Mouse (Mus musculus): ENCODE results near the gene Fbrsl1. TPM values are rescaled to one million over a fixed set of nuclear protein-coding genes. Genes with fewer than 3 reads are reported as not detected.
"Not testable (repeated sequence)": the region's sequence is repeated elsewhere in the genome, so short reads cannot be mapped to it uniquely, and the experiment has no call there.

Gene Fbrsl1
- polyA plus RNA-seq, 1 experiment from 2014 or later = 3.7 TPM

DNA sequence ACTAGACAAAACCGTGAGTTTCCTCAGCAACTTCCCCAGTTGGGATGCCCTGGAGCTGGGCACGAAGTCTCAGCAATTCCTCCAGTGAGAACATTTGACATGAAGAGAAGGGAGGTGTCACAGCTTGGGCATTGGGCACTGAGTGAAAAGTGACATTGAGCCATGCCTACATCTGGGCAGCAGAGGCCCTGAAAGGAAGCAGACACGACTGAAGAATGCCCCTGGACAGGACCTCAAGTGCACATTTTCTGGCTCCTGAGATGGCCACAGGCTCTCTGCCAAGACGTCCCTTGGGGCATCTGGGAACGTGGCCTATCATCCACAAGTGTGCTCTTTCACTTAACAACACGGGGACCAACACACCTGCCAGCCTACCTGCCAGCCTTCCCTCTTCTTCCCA lies 991 bp upstream of the Fbrsl1 start:
- WGBS (ENCODE audit: insufficient replicate concordance) = 43% methylated on average over 6 of the region's 6 CpGs
- peak overlapping the region; percentile 55; the same call in 1 of the 2 replicates for H3K9ac ChIP-seq
- peak overlapping the region; percentile 97 for H3K4me2 ChIP-seq
- H3K4me1 ChIP-seq (replicated peaks) = peaks cover 41% of the 10 kb centered on the region
- H3K27ac ChIP-seq = peak overlapping the region; percentile 13; the same call in 1 of the 2 replicates
- H3K36me3 ChIP-seq = no peaks in the 10 kb centered on the region
- ATAC-seq (ENCODE audit: low read depth) = no peak
- H3K4me3 ChIP-seq (replicated peaks) = peak overlapping the region; percentile 98
- peaks cover 11% of the 10 kb centered on the region; the same call in 1 of the 2 replicates for H3K27me3 ChIP-seq
- DNase-seq = no peak
- no peaks in the 10 kb centered on the region for H3K9me3 ChIP-seq (replicated peaks)

DNA sequence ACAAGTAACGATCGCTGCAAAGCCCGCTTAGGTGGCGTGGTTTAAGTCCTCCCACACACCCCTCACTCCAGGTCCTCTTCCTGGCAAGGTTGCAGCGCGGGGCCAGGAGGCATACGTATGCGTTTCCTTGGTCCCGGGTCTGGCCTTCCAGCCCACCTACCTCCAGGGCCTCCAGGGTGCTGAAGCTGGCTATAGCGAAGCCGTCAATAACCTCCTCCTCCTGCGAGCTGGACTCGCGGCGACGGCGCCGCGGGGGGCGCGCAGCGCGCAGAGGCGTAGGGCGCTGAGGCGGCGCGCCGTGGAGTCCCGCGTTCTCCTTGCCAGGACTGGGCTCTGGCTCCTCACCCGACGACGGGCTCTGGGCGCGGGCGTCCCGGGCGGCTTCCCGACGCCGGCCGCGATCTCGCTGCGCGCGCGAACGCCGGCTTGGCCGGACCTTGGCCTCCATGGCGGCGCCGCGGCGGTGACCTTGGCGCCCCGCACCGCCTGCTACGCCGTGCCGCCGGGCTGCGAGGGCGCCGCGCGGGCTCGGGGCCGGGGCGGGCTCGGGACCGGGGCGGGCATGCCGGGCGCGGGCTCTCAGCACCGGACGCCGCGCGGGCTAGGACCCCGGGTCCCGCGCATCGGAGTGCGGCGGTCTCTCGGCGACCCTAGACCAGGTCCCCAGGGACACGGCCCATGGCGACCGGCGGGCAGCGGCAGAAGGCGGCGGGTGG lies 425 bp downstream of the Fbrsl1 start:
- Histone ChIP-seq H3K27ac (peak overlapping the region; percentile 86), H3K9ac (peak overlapping the region; percentile 96), H3K4me3 (replicated peaks) (peak overlapping the region; percentile 98), H3K9me3 (replicated peaks) (no peaks in the 10 kb centered on the region), H3K4me2 (peak overlapping the region; percentile 97), H3K27me3 (peaks cover 11% of the 10 kb centered on the region; the same call in 1 of the 2 replicates), H3K4me1 (replicated peaks) (peaks cover 48% of the 10 kb centered on the region), H3K36me3 (no peaks in the 10 kb centered on the region)
- DNase-seq (peak; percentile 27), ATAC-seq (ENCODE audit: low read depth) (peak; percentile 40)
- under 1% methylated on average over 90 of the region's 98 CpGs for WGBS (ENCODE audit: insufficient replicate concordance)

DNA sequence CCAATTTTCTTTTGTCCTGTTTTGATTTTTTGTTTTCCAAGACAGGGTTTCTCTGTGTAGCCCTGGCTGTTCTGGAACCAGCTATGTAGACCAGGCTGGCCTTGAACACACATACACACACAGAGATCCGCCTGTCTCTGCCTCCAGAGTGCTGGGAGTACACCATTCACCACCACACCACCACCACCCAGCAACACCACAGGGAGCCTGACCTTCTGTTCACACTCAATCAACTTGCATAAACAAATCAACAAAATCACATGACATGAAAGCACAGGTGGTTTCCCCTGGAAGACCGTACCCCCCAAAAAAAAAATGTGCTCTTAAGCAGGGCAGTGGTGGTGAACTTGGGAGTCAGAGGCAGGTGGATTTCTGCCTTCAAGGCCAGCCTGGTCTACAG lies 3.8 kb downstream of the Fbrsl1 start:
- no peak overlapping the region for H3K4me3 ChIP-seq (replicated peaks)
- H3K4me2 ChIP-seq = no peak overlapping the region
- no peak for ATAC-seq (ENCODE audit: low read depth)
- no peak overlapping the region for H3K27ac ChIP-seq
- no peaks in the 10 kb centered on the region for H3K9me3 ChIP-seq (replicated peaks)
- peaks cover 59% of the 10 kb centered on the region for H3K4me1 ChIP-seq (replicated peaks)
- H3K9ac ChIP-seq = no peak overlapping the region
- no peaks in the 10 kb centered on the region for H3K27me3 ChIP-seq
- DNase-seq = no peak
- no peaks in the 10 kb centered on the region for H3K36me3 ChIP-seq
- WGBS (ENCODE audit: insufficient replicate concordance) = 82% methylated on average over 2 of the region's 2 CpGs

DNA sequence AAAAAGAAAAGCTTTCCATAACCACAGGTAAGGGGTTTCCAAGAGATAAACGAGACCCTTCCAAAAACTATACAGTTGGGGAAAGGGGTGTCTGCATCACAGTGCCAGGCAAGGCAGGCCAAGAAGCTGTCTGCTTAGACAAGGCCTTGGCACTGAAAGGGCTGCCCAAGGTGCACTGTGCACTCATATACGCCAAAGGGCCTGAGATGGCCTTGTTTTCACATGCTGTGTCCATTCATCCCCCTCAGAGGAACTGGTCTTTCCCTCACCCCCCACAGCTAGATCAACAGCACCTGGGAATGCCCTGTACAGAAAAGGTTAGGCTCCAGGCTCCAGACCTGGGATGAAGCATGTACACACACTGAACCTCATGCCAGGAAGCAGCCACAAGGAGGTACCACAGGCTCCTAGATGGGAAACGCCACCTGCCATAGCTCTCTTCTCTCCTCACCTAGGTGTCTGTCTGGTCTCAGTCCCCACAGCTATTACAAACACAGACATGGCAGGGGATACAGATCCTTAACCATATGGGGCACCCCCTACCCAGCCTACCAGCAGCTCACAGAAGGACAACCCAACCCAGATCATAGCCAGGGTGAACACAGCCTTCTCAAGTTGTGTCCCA lies 5.2 kb downstream of the Fbrsl1 start:
- Histone ChIP-seq H3K4me1 (replicated peaks) (peaks cover 65% of the 10 kb centered on the region), H3K27ac (no peak overlapping the region), H3K27me3 (no peaks in the 10 kb centered on the region), H3K4me3 (replicated peaks) (no peak overlapping the region), H3K4me2 (no peak overlapping the region), H3K9ac (no peak overlapping the region), H3K36me3 (no peaks in the 10 kb centered on the region), H3K9me3 (replicated peaks) (no peaks in the 10 kb centered on the region)
- ATAC-seq (ENCODE audit: low read depth) (no peak), DNase-seq (no peak)
- WGBS (ENCODE audit: insufficient replicate concordance) = 77% methylated on average over 3 of the region's 3 CpGs

DNA sequence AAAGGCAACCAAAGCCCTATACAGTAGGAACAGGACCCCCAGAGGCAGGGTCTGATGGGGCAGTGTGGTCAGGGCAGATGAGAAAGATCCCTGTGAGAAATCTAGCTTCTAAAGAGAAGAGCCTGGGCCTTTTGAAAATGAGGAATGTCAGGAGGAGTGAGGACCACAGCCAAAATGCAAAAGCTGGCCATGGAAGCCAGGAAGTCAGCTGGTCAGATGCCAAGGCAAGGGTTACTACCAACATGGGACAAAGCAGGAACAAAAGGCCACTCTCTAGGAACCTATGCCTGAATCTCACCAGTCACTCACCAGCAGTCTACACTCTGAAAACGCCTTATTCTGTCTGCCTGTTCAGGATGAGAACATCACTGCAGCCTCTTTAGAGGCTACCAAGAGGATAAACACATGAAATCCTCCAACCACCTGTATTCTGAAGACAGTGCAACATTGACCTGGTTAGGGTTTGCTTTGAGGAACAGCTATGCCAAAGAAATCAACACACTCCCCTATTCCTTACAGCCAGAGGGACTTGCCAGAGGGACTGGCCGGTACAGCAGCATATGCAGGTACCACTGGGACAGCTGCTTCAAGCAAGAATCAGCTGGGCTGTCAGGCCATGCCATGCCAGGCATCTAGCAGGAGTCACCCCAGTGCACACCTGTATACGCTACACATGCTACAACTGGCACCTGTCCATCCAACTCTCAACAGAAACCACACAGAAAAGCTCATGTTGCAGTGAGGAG lies 8.6 kb downstream of the Fbrsl1 start:
- Histone ChIP-seq H3K9ac (no peak overlapping the region), H3K27me3 (no peaks in the 10 kb centered on the region), H3K4me2 (no peak overlapping the region), H3K4me3 (replicated peaks) (no peak overlapping the region), H3K4me1 (replicated peaks) (peaks cover 46% of the 10 kb centered on the region), H3K9me3 (replicated peaks) (no peaks in the 10 kb centered on the region), H3K36me3 (no peaks in the 10 kb centered on the region), H3K27ac (no peak overlapping the region)
- ATAC-seq (ENCODE audit: low read depth) (no peak), DNase-seq (no peak)
- WGBS (ENCODE audit: insufficient replicate concordance) = 72% methylated on average over 3 of the region's 3 CpGs

DNA sequence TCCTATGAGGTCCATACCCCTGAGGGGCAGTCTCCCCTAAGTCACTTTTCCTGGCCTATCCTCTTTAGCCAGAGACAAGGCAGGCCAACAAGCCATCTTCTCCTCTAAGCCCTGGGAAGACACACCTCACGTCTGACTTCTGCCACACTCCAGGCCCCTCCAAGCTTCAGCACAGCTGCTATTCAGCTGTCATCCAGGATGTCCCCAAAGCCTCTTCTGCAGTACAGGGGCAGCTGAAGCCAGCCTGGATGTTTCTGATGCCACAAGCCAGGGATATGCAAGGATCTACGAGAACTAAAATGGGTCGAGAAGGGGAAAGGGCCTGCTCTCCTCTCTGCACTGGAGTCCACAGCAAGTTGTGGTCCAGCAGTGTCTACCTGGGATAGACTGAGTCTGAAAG lies 9.7 kb downstream of the Fbrsl1 start:
- Histone ChIP-seq H3K27me3 (no peaks in the 10 kb centered on the region), H3K27ac (no peak overlapping the region), H3K4me1 (replicated peaks) (peaks cover 37% of the 10 kb centered on the region), H3K4me3 (replicated peaks) (no peak overlapping the region), H3K9ac (no peak overlapping the region), H3K36me3 (no peaks in the 10 kb centered on the region), H3K4me2 (no peak overlapping the region), H3K9me3 (replicated peaks) (no peaks in the 10 kb centered on the region)
- DNase-seq = no peak
- ATAC-seq (ENCODE audit: low read depth) = no peak
- WGBS (ENCODE audit: insufficient replicate concordance) = 66% methylated on average over 3 of the region's 3 CpGs

DNA sequence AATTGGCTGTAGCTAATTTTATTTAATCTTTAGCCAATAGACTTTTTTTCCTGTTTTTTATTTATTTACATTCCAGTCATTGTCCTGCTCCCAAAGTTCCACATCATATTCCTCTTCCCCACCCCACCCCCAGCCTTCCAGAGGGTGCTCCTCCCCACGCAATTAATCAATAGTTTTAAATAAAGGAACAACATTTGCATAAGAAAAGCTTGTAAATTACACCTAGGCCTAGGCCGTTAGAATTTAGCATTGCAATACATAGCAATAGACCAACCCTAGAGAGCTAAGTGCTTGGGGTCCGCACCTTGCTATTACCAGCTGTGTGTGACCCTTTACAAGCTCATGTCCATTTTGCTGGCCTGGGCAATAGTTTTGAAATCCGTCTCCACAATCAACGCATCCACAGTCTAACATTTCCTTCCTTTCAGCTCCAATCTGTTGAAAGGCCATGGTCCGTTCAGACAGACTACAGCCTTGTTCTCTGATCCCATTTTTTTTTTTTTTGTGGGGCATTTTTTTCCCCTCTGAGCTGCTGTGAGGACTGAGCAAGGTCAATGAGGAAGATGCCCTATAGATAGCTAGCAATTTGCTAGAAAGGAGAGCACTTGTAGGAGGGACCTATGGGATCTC lies 10.6 kb downstream of the Fbrsl1 start:
- DNase-seq = no peak
- no peak overlapping the region for H3K27ac ChIP-seq

DNA sequence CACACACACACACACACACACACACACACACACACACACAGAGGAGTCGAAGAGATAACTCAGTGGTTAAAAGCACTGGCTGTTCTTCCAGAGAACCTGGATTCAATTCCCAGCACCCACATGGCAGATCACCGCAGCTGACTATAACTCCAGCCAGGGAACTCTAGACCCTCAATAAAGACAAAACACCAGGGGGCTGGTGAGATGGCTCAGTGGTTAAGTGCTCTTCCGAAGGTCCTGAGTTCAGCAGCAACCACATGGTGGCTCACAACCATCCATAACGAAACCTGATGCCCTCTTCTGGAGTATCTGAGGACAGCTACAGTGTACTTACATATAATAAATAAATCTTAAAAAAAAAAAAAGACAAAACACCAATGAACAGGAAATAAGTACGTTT lies 12.1 kb downstream of the Fbrsl1 start:
- H3K27me3 ChIP-seq; H3K27ac ChIP-seq; ATAC-seq (ENCODE audit: low read depth); H3K4me2 ChIP-seq; H3K9ac ChIP-seq; DNase-seq; H3K4me3 ChIP-seq (replicated peaks); H3K9me3 ChIP-seq (replicated peaks): not testable (repeated sequence)
- Histone ChIP-seq H3K4me1 (replicated peaks) (peaks cover 32% of the 10 kb centered on the region), H3K36me3 (peaks cover 19% of the 10 kb centered on the region)
- 58% methylated on average over 5 of the region's 5 CpGs for WGBS (ENCODE audit: insufficient replicate concordance)

More for the DNA sequence above, 10.6 kb downstream of the Fbrsl1 start:
- peaks cover 33% of the 10 kb centered on the region for H3K4me1 ChIP-seq (replicated peaks)
- no peak overlapping the region for H3K4me3 ChIP-seq (replicated peaks)
- H3K36me3 ChIP-seq = peaks cover 3% of the 10 kb centered on the region
- no peak overlapping the region for H3K4me2 ChIP-seq
- WGBS (ENCODE audit: insufficient replicate concordance) = 76% methylated on average over 6 of the region's 6 CpGs
- H3K27me3 ChIP-seq = no peaks in the 10 kb centered on the region
- ATAC-seq (ENCODE audit: low read depth) = no peak
- H3K9me3 ChIP-seq (replicated peaks) = no peaks in the 10 kb centered on the region
- no peak overlapping the region for H3K9ac ChIP-seq

DNA sequence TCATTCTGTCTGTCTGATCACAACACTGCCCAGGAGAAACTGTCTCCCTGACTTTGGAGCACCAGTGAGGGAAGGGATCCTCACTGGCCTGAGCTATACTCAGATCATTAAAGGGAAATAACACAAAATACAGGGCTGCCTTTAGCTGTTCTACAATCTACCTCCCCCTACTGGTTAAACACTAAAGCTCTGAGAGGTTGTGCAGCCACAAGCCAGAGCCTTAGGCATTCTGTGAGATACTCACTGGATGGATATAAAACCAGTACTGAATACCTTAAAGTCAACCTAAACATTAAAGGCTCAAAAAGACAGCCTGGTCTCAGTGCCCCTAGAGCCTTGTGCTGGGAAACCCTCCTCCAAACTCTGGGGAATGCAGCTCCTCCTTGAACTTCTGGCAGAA lies 13.5 kb downstream of the Fbrsl1 start:
- Histone ChIP-seq H3K36me3 (peaks cover 31% of the 10 kb centered on the region), H3K4me2 (no peak overlapping the region), H3K4me1 (replicated peaks) (peaks cover 29% of the 10 kb centered on the region), H3K9ac (no peak overlapping the region), H3K27ac (no peak overlapping the region), H3K9me3 (replicated peaks) (no peaks in the 10 kb centered on the region), H3K27me3 (no peaks in the 10 kb centered on the region), H3K4me3 (replicated peaks) (no peak overlapping the region)
- ATAC-seq (ENCODE audit: low read depth) = no peak
- no peak for DNase-seq

DNA sequence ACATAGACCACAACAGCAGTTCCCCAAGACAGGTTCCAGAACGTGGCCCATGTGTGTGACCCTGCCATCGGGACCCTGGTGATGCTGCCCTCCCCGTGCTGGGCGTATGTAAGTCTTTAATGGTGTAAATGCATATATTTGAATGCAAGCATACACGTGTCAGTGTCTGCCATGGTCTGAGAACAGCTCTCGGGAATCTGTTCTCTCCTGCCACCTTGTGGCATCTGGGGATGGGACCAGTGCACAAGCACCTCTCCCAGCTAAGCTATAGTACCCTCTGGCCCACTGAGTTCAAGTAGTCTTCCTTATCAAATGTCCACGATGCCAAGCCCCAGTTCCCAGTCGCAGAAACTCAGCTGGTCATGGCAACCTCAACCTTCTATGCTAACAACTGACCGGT lies 19.3 kb downstream of the Fbrsl1 start:
- ATAC-seq (ENCODE audit: low read depth) = peak; percentile 48; the same call in 1 of the 2 replicates

DNA sequence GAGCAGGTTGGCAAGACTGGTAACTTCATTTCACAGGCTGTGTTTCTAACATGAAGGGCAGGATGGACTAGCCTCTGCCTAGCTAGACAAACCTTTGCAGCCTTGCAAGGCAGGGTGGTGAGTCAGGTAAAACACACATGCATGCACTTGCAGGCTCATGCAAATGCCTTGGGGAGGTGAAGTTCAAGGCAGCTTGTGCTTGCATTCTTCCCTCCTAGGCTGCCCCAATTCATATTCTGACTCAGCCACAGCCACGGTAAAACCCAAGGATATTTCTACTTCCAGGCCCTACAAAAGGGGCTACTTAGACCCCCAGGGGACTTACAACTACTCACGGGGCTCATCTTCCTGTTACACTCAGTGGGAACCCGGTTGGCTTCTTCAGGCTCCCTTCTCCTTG lies 20.0 kb downstream of the Fbrsl1 start:
- H3K27me3 ChIP-seq = no peaks in the 10 kb centered on the region
- no peaks in the 10 kb centered on the region for H3K9me3 ChIP-seq (replicated peaks)
- DNase-seq (no peak), ATAC-seq (ENCODE audit: low read depth) (no peak)
- no peak overlapping the region for H3K9ac ChIP-seq
- H3K4me3 ChIP-seq (replicated peaks) = no peak overlapping the region
- no peak overlapping the region for H3K27ac ChIP-seq
- no peak overlapping the region for H3K4me2 ChIP-seq
- WGBS (ENCODE audit: insufficient replicate concordance) = 80% methylated on average over 3 of the region's 3 CpGs
- peaks cover 31% of the 10 kb centered on the region for H3K36me3 ChIP-seq
- peaks cover 9% of the 10 kb centered on the region for H3K4me1 ChIP-seq (replicated peaks)

More for the DNA sequence above, 19.3 kb downstream of the Fbrsl1 start:
- H3K9me3 ChIP-seq (replicated peaks) = no peaks in the 10 kb centered on the region
- peak; percentile 24 for DNase-seq
- H3K27ac ChIP-seq = no peak overlapping the region
- peaks cover 31% of the 10 kb centered on the region for H3K36me3 ChIP-seq
- no peaks in the 10 kb centered on the region for H3K27me3 ChIP-seq
- 44% methylated on average over 9 of the region's 9 CpGs for WGBS (ENCODE audit: insufficient replicate concordance)
- H3K9ac ChIP-seq = no peak overlapping the region
- H3K4me3 ChIP-seq (replicated peaks) = no peak overlapping the region
- H3K4me1 ChIP-seq (replicated peaks) = peaks cover 9% of the 10 kb centered on the region
- no peak overlapping the region for H3K4me2 ChIP-seq

Measured in liver, embryonic 13.5 days (tissue).